Mouse (Mus musculus) mouse embryonic stem cell (cell line): ENCODE results near the gene Eya4.

Source experiments
- in situ Hi-C, 2 experiments: fragments of 300-500 bp; cut with MboI; formaldehyde crosslinking; loops; 1 replicate in 1 of 2; 3 replicates in 1 of 2; pipeline ENCODE4 v1.14.3; 2019 to 2020; ENCODE audit warnings: low sequenced_read_pairs in 2 of 2, low pct_unique_long_range_greater_than_20kb in 1 of 2, mixed read lengths in 1 of 2; ENCODE audit not compliant: unreplicated experiment in 1 of 2

Eya4 gene

DNA sequence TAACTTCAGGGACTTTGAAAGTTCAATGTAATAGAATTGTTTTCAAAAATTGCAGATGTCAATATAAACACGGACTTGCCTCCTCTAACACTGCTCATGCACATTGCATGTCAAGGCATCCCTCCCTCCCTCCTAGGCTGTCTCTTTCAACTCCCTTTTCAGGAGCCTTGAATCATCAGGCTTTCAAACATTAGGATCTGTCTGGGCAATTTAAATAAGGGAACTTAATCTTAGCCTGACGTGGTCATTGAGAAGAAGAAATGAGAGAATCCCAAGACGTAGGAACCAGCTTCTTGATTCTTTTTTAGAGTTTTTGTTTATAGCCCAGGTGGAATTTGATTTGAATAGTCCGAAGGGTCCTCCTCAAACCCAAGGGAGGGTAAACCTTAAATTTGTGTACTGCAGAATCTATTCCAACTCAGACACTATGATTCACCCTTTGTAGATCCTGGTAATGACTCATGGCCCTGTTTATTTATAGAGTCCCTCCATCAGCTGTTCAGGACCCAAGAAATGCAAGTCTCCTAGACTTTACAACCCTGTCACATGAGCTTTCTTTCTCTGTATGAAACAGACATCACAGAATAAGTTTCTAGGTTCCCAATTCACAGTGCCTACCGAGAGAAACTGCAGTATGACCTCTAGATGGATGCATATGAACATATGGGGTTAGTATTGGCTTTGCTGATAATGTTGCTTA lies 173.1 kb downstream of the Eya4 start:
- in situ Hi-C loops = no loop called here

GRCm38 (mm10) chr10:23176666-23177346 lies 173.8 kb downstream of the Eya4 start:
- in situ Hi-C loops = no loop called here

DNA sequence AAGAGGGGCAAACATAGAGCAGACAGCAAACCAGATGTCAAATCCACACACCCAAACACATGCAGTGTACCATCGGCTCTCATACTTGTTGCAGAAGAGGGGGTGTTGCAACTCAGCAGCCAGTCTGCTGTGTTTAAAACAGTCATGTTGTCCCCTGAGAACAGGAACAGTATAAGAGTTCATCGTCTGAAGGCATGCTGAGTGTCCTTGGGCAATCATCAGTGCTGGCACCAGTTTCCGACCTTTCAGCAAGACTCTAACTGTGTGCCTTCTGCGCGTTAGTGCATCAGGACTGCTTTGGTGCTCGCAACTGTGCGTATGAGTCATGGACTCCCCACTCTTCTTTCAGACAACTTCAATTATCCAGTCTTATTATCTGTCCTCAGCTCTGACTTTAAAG lies 179.0 kb downstream of the Eya4 start:
- in situ Hi-C loops = no loop called here

DNA sequence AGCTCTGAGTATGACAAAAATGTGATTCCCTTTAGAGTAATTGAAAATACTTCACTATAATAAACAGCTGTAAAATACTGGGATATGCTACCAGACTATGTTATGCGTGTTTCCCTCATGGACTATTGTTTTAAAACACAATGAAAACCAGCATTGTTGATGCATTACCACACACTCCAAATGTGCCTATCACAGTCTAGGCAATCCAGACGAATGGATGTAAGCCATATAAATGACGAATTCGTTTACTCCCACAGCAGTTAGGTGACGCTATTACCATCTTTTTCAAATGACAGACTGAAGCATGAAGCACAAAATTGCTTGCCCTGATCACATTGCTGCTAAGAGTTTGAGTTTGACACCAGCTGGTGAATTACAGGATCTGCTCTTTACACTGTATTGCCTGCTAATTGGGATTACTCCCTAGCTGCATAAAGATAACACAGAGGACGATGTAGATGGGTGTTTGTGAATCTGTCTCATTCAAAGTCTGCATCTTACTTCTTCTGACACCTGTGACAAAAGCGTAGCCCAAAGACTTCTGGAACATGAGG lies 185.4 kb downstream of the Eya4 start:
- in situ Hi-C loops = no loop called here

- in situ Hi-C loops = no loop called here
Observed at GRCm38 (mm10) chr10:23159844-23160243, 190.7 kb downstream of the Eya4 start.

- in situ Hi-C loops = no loop called here
Observed at GRCm38 (mm10) chr10:23159138-23159537, 191.4 kb downstream of the Eya4 start.

DNA sequence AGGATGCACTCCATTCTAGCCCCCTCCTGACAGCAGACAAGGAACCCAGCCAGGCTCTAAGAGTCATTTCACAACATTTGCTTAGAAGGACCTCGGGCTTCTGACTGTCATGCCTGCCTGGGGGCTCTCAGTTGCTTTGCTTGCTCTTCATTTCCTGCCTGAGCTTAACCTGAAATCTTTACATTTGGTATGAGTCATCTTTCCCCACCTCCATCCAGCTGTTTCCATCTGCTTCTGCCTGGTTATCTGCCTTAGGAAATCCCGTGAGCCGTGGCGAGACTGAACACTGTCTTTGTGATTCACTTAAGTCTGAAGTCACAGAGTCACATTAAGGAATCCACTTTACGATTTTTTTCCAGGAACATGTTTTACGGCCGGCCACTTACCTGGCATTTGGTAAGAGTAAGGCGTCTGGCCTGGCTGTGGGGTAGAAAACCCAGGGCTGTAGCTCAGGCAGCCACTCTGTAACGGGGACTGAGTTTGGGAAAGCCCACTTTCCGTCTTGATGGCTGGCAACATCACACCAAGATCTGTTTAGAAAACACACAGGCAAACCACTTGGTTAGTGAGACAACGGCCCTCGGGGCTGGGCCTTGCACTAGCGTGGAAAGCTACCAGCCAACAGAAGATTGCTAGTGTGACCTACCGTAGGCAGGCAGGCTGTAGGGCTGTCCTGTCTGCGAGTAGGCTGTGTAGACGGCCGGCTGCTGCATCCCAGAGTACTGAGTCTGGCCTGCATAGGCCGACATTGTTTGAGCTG lies 193.5 kb downstream of the Eya4 start:
- in situ Hi-C loops = no loop called here

GRCm38 (mm10) chr10:23150401-23150800 lies 200.2 kb downstream of the Eya4 start:
- in situ Hi-C loops = no loop called here

GRCm38 (mm10) chr10:23144616-23145015 lies 206.0 kb downstream of the Eya4 start:
- in situ Hi-C loops = loop anchor here (25.0 kb wide), 2 partner anchors 443 to 468 kb away; no protein-coding TSS in a partner anchor

- in situ Hi-C loops = loop anchor here (25.0 kb wide), 2 partner anchors 459 to 484 kb away; no protein-coding TSS in a partner anchor
Observed at GRCm38 (mm10) chr10:23127947-23128346, 222.6 kb downstream of the Eya4 start.

DNA sequence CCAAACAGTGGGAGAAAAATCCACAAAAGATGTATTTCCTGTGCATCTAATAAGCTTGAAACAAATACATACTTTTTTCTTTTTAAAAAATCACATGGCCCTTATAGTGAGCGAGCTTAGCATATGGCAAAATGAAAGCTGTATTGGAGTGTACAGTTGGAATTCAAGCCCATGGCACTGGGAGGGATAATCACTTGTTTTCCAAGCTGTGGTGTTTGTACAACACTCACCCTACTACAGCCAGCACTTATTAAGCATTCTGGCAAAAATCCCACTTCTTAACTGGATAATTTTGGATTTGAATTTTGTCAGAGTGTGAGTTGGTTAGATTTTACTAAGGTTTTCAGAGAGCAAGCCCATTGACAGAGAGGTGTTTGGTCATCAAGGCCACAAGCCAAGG lies 223.4 kb downstream of the Eya4 start:
- in situ Hi-C loops = loop anchor here (25.0 kb wide), 2 partner anchors 460 to 485 kb away; no protein-coding TSS in a partner anchor

- in situ Hi-C loops = loop anchor here (25.0 kb wide), 2 partner anchors 461 to 486 kb away; no protein-coding TSS in a partner anchor
Observed at GRCm38 (mm10) chr10:23126529-23126928, 224.1 kb downstream of the Eya4 start.

DNA sequence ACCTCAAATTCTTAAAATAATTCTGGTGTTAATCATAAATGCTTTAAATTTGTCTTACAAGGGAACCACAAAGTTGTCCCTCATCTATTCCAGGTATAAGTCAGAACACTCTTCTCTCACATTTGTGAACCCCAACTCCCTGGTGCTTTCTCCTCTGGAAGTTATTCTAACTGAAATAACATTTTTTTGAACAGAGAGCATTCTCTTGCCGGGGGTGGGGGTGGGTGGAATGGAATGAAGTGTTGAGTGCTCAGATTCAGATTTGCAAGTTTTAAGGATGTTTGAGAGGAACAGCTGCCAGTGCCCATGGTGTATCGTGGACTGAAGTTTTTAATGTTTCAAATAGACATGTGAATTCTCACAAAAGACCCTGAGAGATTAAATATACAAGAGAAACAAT lies 230.1 kb downstream of the Eya4 start:
- in situ Hi-C loops = loop anchor here in 1 of 2 experiments (25.0 kb wide), 1 partner anchor 642 kb away; no protein-coding TSS in a partner anchor

GRCm38 (mm10) chr10:23116786-23117410 lies 233.7 kb downstream of the Eya4 start:
- in situ Hi-C loops = loop anchor here in 1 of 2 experiments (25.0 kb wide), 1 partner anchor 645 kb away; no protein-coding TSS in a partner anchor

DNA sequence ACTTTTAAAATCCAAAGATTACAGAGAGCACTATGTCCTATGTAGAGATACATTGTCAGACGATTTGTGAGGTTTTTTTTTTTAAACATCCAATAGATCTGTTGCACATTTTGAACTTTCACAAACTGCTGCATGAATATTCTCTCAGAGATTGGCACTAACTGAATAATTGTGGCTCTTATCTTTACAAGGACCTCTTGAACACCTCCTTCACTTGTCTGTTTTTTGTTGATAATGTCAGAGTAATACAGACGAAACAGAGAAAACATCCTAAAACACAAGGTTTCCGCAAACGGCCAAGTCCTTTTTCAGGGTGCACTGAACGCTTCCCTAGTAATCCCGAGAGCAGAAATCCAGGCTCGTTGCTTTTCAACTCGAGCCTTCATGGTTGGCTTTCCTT lies 234.5 kb downstream of the Eya4 start:
- in situ Hi-C loops = loop anchor here in 1 of 2 experiments (25.0 kb wide), 1 partner anchor 646 kb away; no protein-coding TSS in a partner anchor

GRCm38 (mm10) chr10:23115321-23115720 lies 235.3 kb downstream of the Eya4 start:
- in situ Hi-C loops = loop anchor here in 1 of 2 experiments (25.0 kb wide), 1 partner anchor 647 kb away; no protein-coding TSS in a partner anchor

- in situ Hi-C loops = loop anchor here in 1 of 2 experiments (25.0 kb wide), 1 partner anchor 654 kb away; no protein-coding TSS in a partner anchor
Observed at GRCm38 (mm10) chr10:23108122-23108521, 242.5 kb downstream of the Eya4 start.

- in situ Hi-C loops = loop anchor here in 1 of 2 experiments (25.0 kb wide), 1 partner anchor 670 kb away; no protein-coding TSS in a partner anchor
Observed at GRCm38 (mm10) chr10:23092517-23092916, 258.1 kb downstream of the Eya4 start.
